Mouse (Mus musculus) E14TG2a.4 (cell line): ENCODE measurements around the gene Gnb1l.

ENCODE experiments used
- H3K27me3 ChIP-seq: 2 replicates; pipeline ENCODE4 v1.6.1; 2014; ENCODE audit warnings: low read length, control low read depth; ENCODE audit not compliant: insufficient read depth
- H3K36me3 ChIP-seq: 2 replicates; pipeline ENCODE4 v1.6.1; 2014; ENCODE audit warnings: low read length, control low read depth; ENCODE audit not compliant: insufficient read depth
- H3K4me1 ChIP-seq: replicated peaks from 2 replicates; pipeline ENCODE4 v1.6.1; 2014; ENCODE audit warnings: low read depth, low read length, control low read depth
- H3K4me3 ChIP-seq: replicated peaks from 2 replicates; pipeline ENCODE4 v1.5.1; 2014; ENCODE audit warnings: mild to moderate bottlenecking, low read length
- H3K9me3 ChIP-seq: 2 replicates; pipeline ENCODE4 v1.6.1; 2014; ENCODE audit warnings: low read length, control low read depth
- CTCF ChIP-seq: conservative IDR thresholded peaks from 2 replicates; pipeline ENCODE4 v1.5.1; 2014; ENCODE audit warnings: low read length
- NANOG ChIP-seq: IDR thresholded peaks from 2 replicates; pipeline ENCODE4 v1.6.1; 2014; ENCODE audit warnings: borderline replicate concordance, low read length, mixed read lengths
- POU5F1 ChIP-seq: IDR thresholded peaks from 2 replicates; pipeline ENCODE4 v1.6.1; 2014; ENCODE audit warnings: low read length, borderline replicate concordance

Gnb1l gene

GRCm38 (mm10) chr16:18583169-18583568, 84.7 kb downstream of the Gnb1l start:
- no peaks in the 10 kb centered on the region for H3K36me3 ChIP-seq
- H3K4me3 ChIP-seq: peak overlapping the region; percentile 73
- TF ChIP-seq POU5F1 (no peak), CTCF (no peak), NANOG (no peak)
- H3K9me3 ChIP-seq: no peaks in the 10 kb centered on the region
- peaks cover 31% of the 10 kb centered on the region for H3K4me1 ChIP-seq
- peaks cover 95% of the 10 kb centered on the region for H3K27me3 ChIP-seq

- Histone ChIP-seq H3K27me3 (peaks cover 96% of the 10 kb centered on the region), H3K9me3 (no peaks in the 10 kb centered on the region), H3K4me3 (no peak overlapping the region), H3K36me3 (no peaks in the 10 kb centered on the region), H3K4me1 (peaks cover 36% of the 10 kb centered on the region)
- TF ChIP-seq NANOG (no peak), CTCF (no peak), POU5F1 (no peak)
These were observed 85.3 kb downstream of the Gnb1l start for GRCm38 (mm10) chr16:18583673-18584357.

- Histone ChIP-seq H3K4me1 (peaks cover 45% of the 10 kb centered on the region), H3K9me3 (no peaks in the 10 kb centered on the region), H3K4me3 (no peak overlapping the region), H3K36me3 (no peaks in the 10 kb centered on the region), H3K27me3 (peaks cover 98% of the 10 kb centered on the region)
- TF ChIP-seq NANOG (no peak), POU5F1 (no peak), CTCF (no peak)
These were observed 86.5 kb downstream of the Gnb1l start for GRCm38 (mm10) chr16:18584901-18585510.

- peaks cover 98% of the 10 kb centered on the region for H3K27me3 ChIP-seq
- TF ChIP-seq POU5F1 (no peak), CTCF (no peak), NANOG (no peak)
- H3K4me1 ChIP-seq: peaks cover 52% of the 10 kb centered on the region
- H3K36me3 ChIP-seq: no peaks in the 10 kb centered on the region
- H3K4me3 ChIP-seq: 0 out of 2 replicates have a peak overlapping the region, but pooled peaks have one; percentile 62
- no peaks in the 10 kb centered on the region for H3K9me3 ChIP-seq
These were observed 87.2 kb downstream of the Gnb1l start for GRCm38 (mm10) chr16:18585676-18586075.

- TF ChIP-seq CTCF (no peak), NANOG (no peak), POU5F1 (no peak)
- Histone ChIP-seq H3K4me1 (peaks cover 54% of the 10 kb centered on the region), H3K9me3 (no peaks in the 10 kb centered on the region), H3K4me3 (peak overlapping the region; percentile 62), H3K27me3 (peaks cover 98% of the 10 kb centered on the region), H3K36me3 (no peaks in the 10 kb centered on the region)
These were observed 87.8 kb downstream of the Gnb1l start for GRCm38 (mm10) chr16:18586076-18586905.

- H3K4me1 ChIP-seq: peaks cover 57% of the 10 kb centered on the region
These were observed 88.5 kb downstream of the Gnb1l start for GRCm38 (mm10) chr16:18586906-18587546.

GRCm38 (mm10) chr16:18587847-18588737, 89.6 kb downstream of the Gnb1l start:
- Histone ChIP-seq H3K9me3 (no peaks in the 10 kb centered on the region), H3K4me3 (peak overlapping the region; percentile 61), H3K4me1 (peaks cover 52% of the 10 kb centered on the region), H3K36me3 (no peaks in the 10 kb centered on the region), H3K27me3 (peaks cover 96% of the 10 kb centered on the region)
- no peak for TF ChIP-seq POU5F1
- no peak for TF ChIP-seq CTCF
- TF ChIP-seq NANOG: no peak

More at GRCm38 (mm10) chr16:18586906-18587546, 88.5 kb downstream of the Gnb1l start:
- Histone ChIP-seq H3K4me3 (peak overlapping the region; percentile 62), H3K9me3 (no peaks in the 10 kb centered on the region), H3K27me3 (peaks cover 98% of the 10 kb centered on the region), H3K36me3 (no peaks in the 10 kb centered on the region)
- TF ChIP-seq NANOG: no peak
- no peak for TF ChIP-seq CTCF
- no peak for TF ChIP-seq POU5F1

- Histone ChIP-seq H3K4me3 (peak overlapping the region; percentile 61), H3K4me1 (peaks cover 52% of the 10 kb centered on the region), H3K36me3 (no peaks in the 10 kb centered on the region), H3K27me3 (peaks cover 96% of the 10 kb centered on the region), H3K9me3 (no peaks in the 10 kb centered on the region)
- TF ChIP-seq CTCF: no peak
- TF ChIP-seq NANOG: no peak
- no peak for TF ChIP-seq POU5F1
These were observed 90.2 kb downstream of the Gnb1l start for GRCm38 (mm10) chr16:18588738-18589055.
